Mouse (Mus musculus) heart, adult 2 months (tissue): ENCODE results near the gene Frem1. TPM values are rescaled to one million over a fixed set of nuclear protein-coding genes. Genes with fewer than 3 reads are reported as not detected.

Source experiments
- DNase-seq, 2 experiments: peaks; one replicate each; pipeline ENCODE4 v3.0.0; 2021
- H3K27ac ChIP-seq: fragments of 200-600 bp; 2 replicates; pipeline ENCODE4 v1.8.1; 2022
- H3K27me3 ChIP-seq: fragments of 200-500 bp; 2 replicates; pipeline ENCODE4 v1.6.1; 2012; ENCODE audit warnings: mild to moderate bottlenecking, low read length, inconsistent platforms, mixed read lengths; ENCODE audit not compliant: control insufficient read depth, insufficient read depth
- H3K36me3 ChIP-seq: fragments of 200-500 bp; 2 replicates; pipeline ENCODE4 v1.6.1; 2012; ENCODE audit warnings: low read length, inconsistent platforms; ENCODE audit not compliant: control insufficient read depth, insufficient read depth
- H3K4me1 ChIP-seq: fragments of 200-500 bp; 2 replicates; pipeline ENCODE4 v1.6.1; 2011; ENCODE audit warnings: low read length; ENCODE audit not compliant: control insufficient read depth, insufficient read depth
- H3K4me3 ChIP-seq: fragments of 200-600 bp; 2 replicates; pipeline ENCODE4 v1.8.1; 2022
- H3K79me2 ChIP-seq: fragments of 200-500 bp; replicated peaks from 2 replicates; pipeline ENCODE4 v1.6.1; 2012; ENCODE audit warnings: mild to moderate bottlenecking, inconsistent platforms, low read length, moderate library complexity, mixed read lengths; ENCODE audit not compliant: control insufficient read depth, insufficient read depth
- H3K9ac ChIP-seq: fragments of 200-500 bp; 2 replicates; pipeline ENCODE4 v1.6.1; 2012; ENCODE audit warnings: low read depth, mild to moderate bottlenecking, control low read depth, inconsistent platforms, low read length, mixed read lengths
- CTCF ChIP-seq: fragments of 200-600 bp; IDR thresholded peaks from 2 replicates; pipeline ENCODE4 v1.8.1; 2022; ENCODE audit warnings: antibody characterized with exemption, mild to moderate bottlenecking, moderate library complexity
- EP300 ChIP-seq: fragments of 200-500 bp; IDR thresholded peaks from 2 replicates; pipeline ENCODE4 v1.6.1; 2011; ENCODE audit warnings: low read depth, low read length, control low read depth; ENCODE audit not compliant: insufficient read depth
- POLR2A ChIP-seq: fragments of 200-500 bp; IDR thresholded peaks from 2 replicates; pipeline ENCODE4 v1.6.1; 2011; ENCODE audit warnings: mild to moderate bottlenecking, low read depth, low read length, control low read depth; ENCODE audit not compliant: insufficient read depth
- WGBS: fragments of 180-500 bp; shearing (Covaris S2); methylation state at CpG from one replicate; pipeline ENCODE4 v1.1.7; 2018; 5-methylcytosine and 5-hydroxymethylcytosine counted together
- intact Hi-C: fragments of 180-260 bp; cut with DNase I; formaldehyde crosslinking; loops from one replicate; pipeline ENCODE4 v1.15.1; 2025
- polyA plus RNA-seq: library from polyadenylated mRNA; depleted of rRNA; stranded (reverse); fragments of >200 nt; gene quantifications from 2 replicates; pipeline ENCODE4 v1.2.3, GENCODE M21; 2012
- total RNA-seq, 2 experiments: library from RNA; stranded (reverse); gene quantifications; 2 replicates each; pipeline ENCODE4 v1.2.3; 2021

Frem1 gene
- total and polyA plus RNA-seq, 3 experiments = 0.21 to 0.52 (median 0.21) TPM

GRCm38 (mm10) chr4:83064191-83064590 lies 12.1 kb upstream of the Frem1 start:
- Histone ChIP-seq H3K4me3 (no peak overlapping the region), H3K27ac (no peak overlapping the region), H3K4me1 (no peaks in the 10 kb centered on the region), H3K79me2 (no peaks in the 10 kb centered on the region), H3K9ac (no peak overlapping the region), H3K27me3 (no peaks in the 10 kb centered on the region), H3K36me3 (no peaks in the 10 kb centered on the region)
- TF ChIP-seq EP300 (no peak), POLR2A (no peak)
- DNase-seq = no peak
- intact Hi-C loops = no loop called here
- WGBS = 42% methylated on average over 6 of the region's 6 CpGs

DNA sequence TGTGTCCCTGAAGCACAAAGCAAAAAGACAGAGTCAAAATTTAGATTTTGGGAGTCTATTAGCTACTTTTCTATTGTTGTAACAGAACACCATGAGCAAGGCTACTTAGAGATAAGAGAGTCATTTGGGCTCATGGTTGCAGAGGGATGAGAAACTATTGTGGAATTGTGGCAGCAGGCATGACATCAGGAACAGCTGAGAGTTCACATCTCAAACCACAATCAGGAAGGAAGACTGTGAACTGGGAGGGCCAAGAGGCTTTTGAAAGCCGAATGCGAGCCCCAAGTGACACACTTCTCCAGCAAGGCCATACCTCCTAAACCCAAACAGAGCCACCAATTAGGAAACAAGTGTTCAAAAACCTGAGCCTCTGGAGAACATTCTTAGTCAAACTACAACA lies 9.4 kb upstream of the Frem1 start:
- no peaks in the 10 kb centered on the region for H3K27me3 ChIP-seq
- H3K4me1 ChIP-seq = no peaks in the 10 kb centered on the region
- H3K36me3 ChIP-seq = no peaks in the 10 kb centered on the region
- no peaks in the 10 kb centered on the region for H3K79me2 ChIP-seq
- DNase-seq = no peak
- TF ChIP-seq POLR2A (no peak), CTCF (no peak), EP300 (no peak)
- no peak overlapping the region for H3K9ac ChIP-seq
- no peak overlapping the region for H3K27ac ChIP-seq
- WGBS = 37% methylated on average over 2 of the region's 2 CpGs
- no peak overlapping the region for H3K4me3 ChIP-seq
- intact Hi-C loops = no loop called here

DNA sequence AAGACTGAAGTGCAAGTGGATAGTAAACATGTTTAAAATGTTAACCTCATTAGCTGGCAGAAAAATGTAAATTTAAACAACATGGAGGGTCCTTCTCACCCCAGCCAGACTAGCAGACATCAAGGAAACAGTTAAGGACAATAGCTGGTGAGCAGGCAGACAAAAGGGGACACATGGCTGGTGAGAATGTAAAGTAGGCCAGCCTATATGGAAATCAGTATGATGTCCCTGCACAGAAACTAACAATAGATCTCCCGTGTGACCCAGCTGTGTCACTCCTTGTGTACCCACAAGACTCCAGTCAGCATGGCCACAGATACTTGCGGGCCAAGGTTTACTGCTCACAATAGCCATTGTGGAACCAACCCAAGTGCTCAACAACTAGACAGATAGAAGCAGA lies 6.5 kb upstream of the Frem1 start:
- no peaks in the 10 kb centered on the region for H3K27me3 ChIP-seq
- no peak for TF ChIP-seq POLR2A
- no peak for TF ChIP-seq CTCF
- TF ChIP-seq EP300 = no peak
- no peaks in the 10 kb centered on the region for H3K36me3 ChIP-seq
- no peak overlapping the region for H3K9ac ChIP-seq
- no peaks in the 10 kb centered on the region for H3K4me1 ChIP-seq
- intact Hi-C loops = no loop called here
- no peak for DNase-seq
- H3K4me3 ChIP-seq = no peak overlapping the region
- no peaks in the 10 kb centered on the region for H3K79me2 ChIP-seq
- 66% methylated on average over 2 of the region's 2 CpGs for WGBS
- H3K27ac ChIP-seq = no peak overlapping the region

GRCm38 (mm10) chr4:83058182-83058581 lies 6.0 kb upstream of the Frem1 start:
- no peak for DNase-seq
- H3K4me3 ChIP-seq = no peak overlapping the region
- no peaks in the 10 kb centered on the region for H3K36me3 ChIP-seq
- no peaks in the 10 kb centered on the region for H3K79me2 ChIP-seq
- H3K27me3 ChIP-seq = no peaks in the 10 kb centered on the region
- no peak for TF ChIP-seq CTCF
- TF ChIP-seq POLR2A = no peak
- no peak for TF ChIP-seq EP300
- intact Hi-C loops = no loop called here
- no peaks in the 10 kb centered on the region for H3K4me1 ChIP-seq
- 52% methylated on average over 2 of the region's 2 CpGs for WGBS
- H3K9ac ChIP-seq = no peak overlapping the region
- H3K27ac ChIP-seq = no peak overlapping the region

- H3K79me2 ChIP-seq = no peaks in the 10 kb centered on the region
- intact Hi-C loops = no loop called here
- H3K27me3 ChIP-seq = 0 out of 2 replicates have a peak, but pooled peaks cover 2% of the 10 kb centered on the region
- H3K36me3 ChIP-seq = no peaks in the 10 kb centered on the region
- no peak overlapping the region for H3K4me3 ChIP-seq
- no peak overlapping the region for H3K9ac ChIP-seq
- H3K27ac ChIP-seq = no peak overlapping the region
- H3K4me1 ChIP-seq = no peaks in the 10 kb centered on the region
- 93% methylated on average over 6 of the region's 6 CpGs for WGBS
- DNase-seq = no peak
- no peak for TF ChIP-seq POLR2A
Measured at GRCm38 (mm10) chr4:83056496-83056895, 4.4 kb upstream of the Frem1 start.

GRCm38 (mm10) chr4:83055444-83055843 lies 3.3 kb upstream of the Frem1 start:
- H3K9ac ChIP-seq = no peak overlapping the region
- WGBS = 42% methylated on average over 2 of the region's 2 CpGs
- DNase-seq = no peak
- intact Hi-C loops = no loop called here
- no peak overlapping the region for H3K4me3 ChIP-seq
- TF ChIP-seq CTCF = no peak
- no peak for TF ChIP-seq POLR2A
- TF ChIP-seq EP300 = no peak
- no peaks in the 10 kb centered on the region for H3K36me3 ChIP-seq
- no peaks in the 10 kb centered on the region for H3K4me1 ChIP-seq
- no peaks in the 10 kb centered on the region for H3K79me2 ChIP-seq
- H3K27me3 ChIP-seq = 0 out of 2 replicates have a peak, but pooled peaks cover 2% of the 10 kb centered on the region
- no peak overlapping the region for H3K27ac ChIP-seq

GRCm38 (mm10) chr4:83053206-83053605 lies 1.1 kb upstream of the Frem1 start:
- H3K36me3 ChIP-seq = no peaks in the 10 kb centered on the region
- no peak for TF ChIP-seq EP300
- no peak for TF ChIP-seq CTCF
- TF ChIP-seq POLR2A = no peak
- H3K4me3 ChIP-seq = no peak overlapping the region
- 0 out of 2 replicates have a peak, but pooled peaks cover 2% of the 10 kb centered on the region for H3K27me3 ChIP-seq
- no peaks in the 10 kb centered on the region for H3K4me1 ChIP-seq
- intact Hi-C loops = no loop called here
- no peaks in the 10 kb centered on the region for H3K79me2 ChIP-seq
- WGBS = 84% methylated on average over 8 of the region's 8 CpGs
- no peak for DNase-seq
- H3K27ac ChIP-seq = no peak overlapping the region
- H3K9ac ChIP-seq = no peak overlapping the region
